Mouse (Mus musculus) midbrain, postnatal 0 days (tissue): ENCODE measurements around the gene Gm20388. TPM values are rescaled to one million over a fixed set of nuclear protein-coding genes. Genes with fewer than 3 reads are reported as not detected.
A peak's percentile ranks its signal among the peaks of the same experiment; 100 is the strongest.

Experiments used
- ATAC-seq: fragments of 200-750 bp; cut with Nextera tagmentation; 2 replicates; pipeline ENCODE4 v1.8.0; 2017; ENCODE audit warnings: moderate number of reproducible peaks, mild to moderate bottlenecking, moderate TSS enrichment, moderate library complexity; ENCODE audit not compliant: low FRiP score
- DNase-seq: peaks from one replicate; pipeline ENCODE4 v3.0.0-alpha.2; 2015; ENCODE audit warnings: low spot score
- H3K27ac ChIP-seq: fragments of 300-500 bp; sonication (generic); 2 replicates; pipeline ENCODE4 v1.5.1; 2014; ENCODE audit warnings: low read depth, mild to moderate bottlenecking, low read length, mixed read lengths
- H3K27me3 ChIP-seq: fragments of 300-500 bp; sonication (generic); 2 replicates; pipeline ENCODE4 v1.6.1; 2014; ENCODE audit warnings: low read length, control low read depth, mixed read lengths; ENCODE audit not compliant: insufficient read depth
- H3K36me3 ChIP-seq: fragments of 300-500 bp; sonication (generic); 2 replicates; pipeline ENCODE4 v1.6.1; 2014; ENCODE audit warnings: low read length, control low read depth, mixed read lengths; ENCODE audit not compliant: insufficient read depth
- H3K4me1 ChIP-seq: fragments of 300-500 bp; sonication (generic); 2 replicates; pipeline ENCODE4 v1.6.1; 2014; ENCODE audit warnings: mild to moderate bottlenecking, control low read depth, antibody characterized with exemption, low read length, mixed read lengths; ENCODE audit not compliant: insufficient read depth
- H3K4me2 ChIP-seq: fragments of 300-500 bp; sonication (generic); 2 replicates; pipeline ENCODE4 v1.6.1; 2014; ENCODE audit warnings: low read depth, mild to moderate bottlenecking, low read length, mixed read lengths; ENCODE audit not compliant: poor library complexity, severe bottlenecking
- H3K4me3 ChIP-seq: fragments of 300-500 bp; sonication (generic); 2 replicates; pipeline ENCODE4 v1.5.1; 2014; ENCODE audit warnings: low read depth, mild to moderate bottlenecking, low read length, moderate library complexity
- H3K9ac ChIP-seq: fragments of 300-500 bp; sonication (generic); replicated peaks from 2 replicates; pipeline ENCODE4 v1.6.1; 2014; ENCODE audit warnings: mild to moderate bottlenecking, low read length, moderate library complexity, mixed read lengths; ENCODE audit not compliant: poor library complexity, severe bottlenecking
- H3K9me3 ChIP-seq: fragments of 300-500 bp; sonication (generic); 2 replicates; pipeline ENCODE4 v1.6.1; 2016; ENCODE audit warnings: low read length, control low read depth
- CTCF ChIP-seq: IDR thresholded peaks from 2 replicates; pipeline ENCODE4 v1.5.1; 2016; ENCODE audit warnings: antibody characterized with exemption, mild to moderate bottlenecking
- WGBS: fragments of 180-500 bp; shearing (Covaris S2); extraction: QIAGEN DNeasy Blood & Tissue Kit; methylation state at CpG from one replicate; pipeline ENCODE4 v1.1.7; 2014; 5-methylcytosine and 5-hydroxymethylcytosine counted together
- polyA plus RNA-seq: library from polyadenylated mRNA; unstranded; fragments of >200 nt; fragmentation: Nextera tagmentation; extraction: Ambion mirVana; gene quantifications from 2 replicates; pipeline ENCODE4 v1.2.1, GENCODE M21; 2015
- total RNA-seq: library from RNA; depleted of rRNA; stranded (reverse); fragments of >200 nt; gene quantifications from 2 replicates; pipeline ENCODE4 v1.2.3, GENCODE M21; 2014

Gene Gm20388
- total and polyA plus RNA-seq, 2 experiments from 2014 or later = 74.2 TPM; not detected in 1

GRCm38 (mm10) chr8:122303451-122303850, 2392.8 kb downstream of the Gm20388 start:
- H3K36me3 ChIP-seq = no peaks in the 10 kb centered on the region
- no peak overlapping the region for H3K4me3 ChIP-seq
- no peak overlapping the region for H3K4me2 ChIP-seq
- no peaks in the 10 kb centered on the region for H3K9me3 ChIP-seq
- H3K9ac ChIP-seq = no peak overlapping the region
- H3K4me1 ChIP-seq = no peaks in the 10 kb centered on the region
- DNase-seq (no peak), ATAC-seq (no peak)
- 72% methylated on average over 6 of the region's 6 CpGs for WGBS
- no peak overlapping the region for H3K27ac ChIP-seq
- no peak for TF ChIP-seq CTCF
- H3K27me3 ChIP-seq = no peaks in the 10 kb centered on the region

- Histone ChIP-seq H3K27me3 (no peaks in the 10 kb centered on the region), H3K4me3 (no peak overlapping the region), H3K27ac (no peak overlapping the region), H3K36me3 (no peaks in the 10 kb centered on the region), H3K4me1 (no peaks in the 10 kb centered on the region), H3K9ac (no peak overlapping the region), H3K4me2 (no peak overlapping the region), H3K9me3 (no peaks in the 10 kb centered on the region)
- ATAC-seq (no peak), DNase-seq (no peak)
- TF ChIP-seq CTCF = no peak
- WGBS = 28% methylated on average over 3 of the region's 3 CpGs
Observed at GRCm38 (mm10) chr8:122304058-122304457, 2393.4 kb downstream of the Gm20388 start.

GRCm38 (mm10) chr8:122306660-122307399, 2396.2 kb downstream of the Gm20388 start:
- H3K27me3 ChIP-seq = no peaks in the 10 kb centered on the region
- DNase-seq (no peak), ATAC-seq (no peak)
- no peak overlapping the region for H3K9ac ChIP-seq
- H3K4me1 ChIP-seq = no peaks in the 10 kb centered on the region
- TF ChIP-seq CTCF = no peak
- no peak overlapping the region for H3K27ac ChIP-seq
- H3K36me3 ChIP-seq = no peaks in the 10 kb centered on the region
- no peak overlapping the region for H3K4me2 ChIP-seq
- no peaks in the 10 kb centered on the region for H3K9me3 ChIP-seq
- H3K4me3 ChIP-seq = no peak overlapping the region
- WGBS = 62% methylated on average over 26 of the region's 26 CpGs

- no peak overlapping the region for H3K9ac ChIP-seq
- no peaks in the 10 kb centered on the region for H3K4me1 ChIP-seq
- 80% methylated on average over 8 of the region's 8 CpGs for WGBS
- no peak for TF ChIP-seq CTCF
- no peaks in the 10 kb centered on the region for H3K27me3 ChIP-seq
- no peaks in the 10 kb centered on the region for H3K9me3 ChIP-seq
- H3K36me3 ChIP-seq = no peaks in the 10 kb centered on the region
- DNase-seq = peak; percentile 84
- no peak; the same call in 1 of the 2 replicates for ATAC-seq
- H3K4me2 ChIP-seq = no peak overlapping the region
- no peak overlapping the region for H3K27ac ChIP-seq
- H3K4me3 ChIP-seq = no peak overlapping the region
Observed at GRCm38 (mm10) chr8:122307836-122308235, 2397.2 kb downstream of the Gm20388 start.

- H3K4me2 ChIP-seq = no peak overlapping the region
- no peak overlapping the region for H3K4me3 ChIP-seq
- H3K36me3 ChIP-seq = no peaks in the 10 kb centered on the region
- H3K9me3 ChIP-seq = no peaks in the 10 kb centered on the region
- ATAC-seq (no peak), DNase-seq (no peak)
- H3K27ac ChIP-seq = no peak overlapping the region
- no peaks in the 10 kb centered on the region for H3K4me1 ChIP-seq
- no peak overlapping the region for H3K9ac ChIP-seq
- WGBS = 71% methylated on average over 12 of the region's 12 CpGs
- no peaks in the 10 kb centered on the region for H3K27me3 ChIP-seq
- no peak for TF ChIP-seq CTCF
Observed at GRCm38 (mm10) chr8:122309272-122309671, 2398.6 kb downstream of the Gm20388 start.

- Histone ChIP-seq H3K4me3 (no peak overlapping the region), H3K4me2 (no peak overlapping the region), H3K9ac (no peak overlapping the region), H3K9me3 (no peaks in the 10 kb centered on the region), H3K4me1 (no peaks in the 10 kb centered on the region), H3K36me3 (no peaks in the 10 kb centered on the region), H3K27me3 (no peaks in the 10 kb centered on the region), H3K27ac (no peak overlapping the region)
- ATAC-seq = no peak
- DNase-seq = no peak
- 85% methylated on average over 2 of the region's 2 CpGs for WGBS
- TF ChIP-seq CTCF = no peak
Observed at GRCm38 (mm10) chr8:122311115-122311514, 2400.5 kb downstream of the Gm20388 start.
